Mouse (Mus musculus): ENCODE results near the gene Doc2b.

The Doc2b gene

DNA sequence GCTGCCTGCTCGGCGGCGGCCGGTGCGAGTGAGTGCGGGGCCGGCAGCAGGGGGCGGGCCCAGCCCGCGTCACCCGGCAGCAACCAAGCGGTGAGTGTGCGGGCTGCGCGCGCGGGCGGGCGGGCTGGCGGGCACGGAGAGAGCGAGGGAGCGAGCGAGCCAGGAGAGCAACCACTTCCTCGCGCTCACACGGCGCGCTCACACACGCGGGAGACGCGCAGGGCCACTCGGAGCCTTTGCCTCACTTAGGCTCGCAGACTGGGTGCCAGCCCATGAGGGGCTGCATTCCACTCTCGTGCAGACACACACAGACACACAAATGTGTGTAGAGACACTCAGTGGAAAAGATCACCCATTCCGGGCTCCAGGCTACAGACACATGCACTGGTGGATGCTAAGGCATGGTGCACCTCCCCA, at the start of gene Doc2b:
Doc2b (minus strand) TSS at position 21 of the 417 bp plus-strand sequence.
- no peak for DNase-seq (ENCODE audit: low spot score)

- DNase-seq (ENCODE audit: low spot score) = no peak
Observed at GRCm38 (mm10) chr11:75842904-75843619, 47.2 kb upstream of the Doc2b start.

GRCm38 (mm10) chr11:75841503-75841902, 45.7 kb upstream of the Doc2b start:
- DNase-seq (ENCODE audit: low spot score) = no peak

GRCm38 (mm10) chr11:75839536-75840430, 43.9 kb upstream of the Doc2b start:
- no peak for DNase-seq (ENCODE audit: low spot score)

GRCm38 (mm10) chr11:75838861-75839426, 43.1 kb upstream of the Doc2b start:
- DNase-seq (ENCODE audit: low spot score) = no peak

DNA sequence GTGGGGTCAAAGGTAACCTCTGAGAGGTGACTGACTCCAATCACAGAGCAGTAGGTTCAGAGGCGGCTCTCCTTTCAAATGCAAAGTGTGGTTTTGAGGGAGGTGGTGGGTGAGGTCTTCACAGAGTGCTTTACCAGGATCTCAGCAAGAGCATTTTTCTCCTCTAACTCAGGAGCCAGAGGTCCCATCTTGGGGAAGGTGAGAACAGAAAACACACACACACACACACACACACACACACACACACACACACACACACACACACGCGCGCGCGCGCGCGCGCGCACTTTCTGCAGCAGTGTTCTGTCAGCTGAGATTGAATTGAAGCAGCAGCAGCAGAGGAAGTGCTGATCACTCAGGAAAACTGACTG, 40.4 kb upstream of the Doc2b start:
- no peak for DNase-seq (ENCODE audit: low spot score)

DNA sequence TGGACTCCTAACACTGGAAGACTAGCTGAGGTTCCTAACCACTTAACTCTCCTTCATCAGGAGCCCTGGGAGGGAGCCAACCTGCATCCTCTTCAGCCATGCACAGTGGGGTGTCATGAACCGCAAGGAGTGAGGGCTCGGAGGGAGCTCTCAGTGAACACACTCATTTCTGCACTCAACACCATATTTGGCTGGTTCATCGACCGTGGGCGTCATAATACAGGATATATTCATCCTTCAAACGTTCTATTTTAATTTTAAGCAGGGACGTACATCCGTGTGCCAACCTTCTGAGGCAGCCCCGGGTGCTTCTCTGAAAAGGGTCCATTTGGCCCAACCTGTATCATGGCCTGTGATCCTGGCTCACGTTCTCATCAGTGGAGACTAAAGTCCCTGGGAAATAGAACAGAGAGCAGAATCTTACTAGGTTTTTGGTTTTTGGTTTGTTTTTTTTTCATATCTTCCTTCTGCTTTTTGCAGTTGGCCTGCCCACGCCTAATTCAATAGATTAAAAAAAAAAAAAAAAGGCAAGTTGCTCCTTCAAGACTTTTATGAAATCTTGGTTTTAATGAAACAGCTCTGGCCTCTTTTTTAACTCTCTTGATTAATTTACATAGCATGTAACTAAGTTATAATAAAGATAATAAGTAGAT, 39.9 kb upstream of the Doc2b start:
- no peak for DNase-seq (ENCODE audit: low spot score)

GRCm38 (mm10) chr11:75833081-75833480, 37.2 kb upstream of the Doc2b start:
- DNase-seq (ENCODE audit: low spot score) = no peak

- no peak for DNase-seq (ENCODE audit: low spot score)
Observed at GRCm38 (mm10) chr11:75830386-75830785, 34.5 kb upstream of the Doc2b start.

- no peak for DNase-seq (ENCODE audit: low spot score)
Observed at GRCm38 (mm10) chr11:75827414-75827813, 31.6 kb upstream of the Doc2b start.

DNA sequence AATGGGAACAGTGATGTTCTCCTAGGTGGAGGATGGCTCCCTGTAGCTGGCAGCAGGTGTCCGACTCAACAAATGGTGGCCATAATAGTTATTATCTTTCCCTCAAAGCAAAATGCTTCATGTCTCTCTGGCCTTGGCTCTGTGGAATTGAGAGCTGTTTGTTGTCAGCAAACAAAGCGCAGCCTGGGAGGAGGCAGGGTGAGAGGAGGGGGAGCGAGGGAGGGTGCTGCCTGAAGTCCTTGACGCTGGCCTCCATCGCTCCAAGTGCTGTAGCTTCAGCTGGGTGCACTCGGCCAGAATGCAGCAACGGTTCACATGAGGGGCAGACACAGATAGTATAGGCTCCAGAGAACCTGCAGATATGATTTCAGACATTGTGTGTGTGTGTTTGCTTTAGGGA, 27.7 kb upstream of the Doc2b start:
- DNase-seq (ENCODE audit: low spot score) = no peak

GRCm38 (mm10) chr11:75813085-75813484, 17.2 kb upstream of the Doc2b start:
- DNase-seq (ENCODE audit: low spot score) = no peak

DNA sequence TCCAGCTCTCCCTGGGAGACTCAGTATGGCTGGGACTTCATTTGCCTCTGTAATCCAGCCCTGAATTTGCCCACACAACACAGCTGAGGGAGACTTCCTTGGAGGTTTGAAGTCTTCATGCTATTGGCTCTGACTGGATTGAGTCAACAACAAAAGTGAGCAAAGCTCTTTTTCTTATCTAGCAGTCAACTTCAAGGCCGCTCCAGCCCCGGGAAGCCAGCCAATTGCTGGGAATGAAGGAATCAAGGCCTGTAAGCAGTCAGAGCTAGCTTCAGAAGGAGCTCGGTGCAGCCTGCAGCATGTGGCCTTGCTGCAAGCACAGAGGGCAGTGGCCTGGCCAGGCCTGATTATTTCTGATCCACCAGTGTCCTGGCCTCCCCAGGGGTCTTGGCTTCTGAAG, 16.1 kb upstream of the Doc2b start:
- no peak for DNase-seq (ENCODE audit: low spot score)

DNA sequence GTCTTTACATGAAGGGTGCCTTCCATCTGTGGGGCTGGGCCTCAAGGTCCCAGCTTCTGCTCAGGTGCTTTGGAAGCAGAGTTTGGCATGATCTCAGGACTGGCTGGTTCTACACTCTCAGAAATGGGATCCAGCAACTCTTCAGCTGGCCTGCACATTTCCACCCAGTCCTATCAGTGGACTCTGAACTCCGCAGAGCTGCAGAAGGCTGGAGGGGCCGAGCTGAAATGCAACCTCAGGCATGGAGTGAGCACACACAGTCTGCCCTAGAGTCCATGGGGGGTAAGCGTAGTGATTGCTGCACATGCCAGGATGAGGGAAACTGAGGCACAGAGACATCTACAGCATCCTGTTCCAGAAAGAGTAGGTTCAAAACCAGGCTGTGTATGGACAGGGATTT, 14.7 kb upstream of the Doc2b start:
- DNase-seq (ENCODE audit: low spot score) = no peak

DNA sequence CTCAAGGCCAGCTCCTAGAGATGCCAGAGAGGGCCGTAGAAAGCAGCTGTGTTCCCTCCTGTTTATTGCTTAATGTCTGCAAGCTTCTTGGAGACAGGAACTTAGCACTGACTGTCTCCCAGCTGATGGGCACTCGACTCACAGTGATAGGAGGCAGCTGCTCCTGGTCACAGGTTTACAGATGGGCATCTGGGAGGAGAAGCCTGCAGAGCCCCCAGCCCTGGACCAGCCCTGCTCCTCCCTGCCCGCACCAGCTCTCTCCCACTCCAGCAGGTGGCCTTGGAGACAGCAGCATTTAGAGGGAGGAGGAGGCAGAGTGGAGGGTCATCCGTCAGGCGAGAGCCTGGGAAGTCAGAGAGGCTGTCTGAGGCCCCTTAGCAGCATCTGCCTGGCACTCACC, 11.6 kb upstream of the Doc2b start:
- DNase-seq (ENCODE audit: low spot score) = no peak

- no peak for DNase-seq (ENCODE audit: low spot score)
Observed at GRCm38 (mm10) chr11:75801771-75802550, 6.1 kb upstream of the Doc2b start.

DNA sequence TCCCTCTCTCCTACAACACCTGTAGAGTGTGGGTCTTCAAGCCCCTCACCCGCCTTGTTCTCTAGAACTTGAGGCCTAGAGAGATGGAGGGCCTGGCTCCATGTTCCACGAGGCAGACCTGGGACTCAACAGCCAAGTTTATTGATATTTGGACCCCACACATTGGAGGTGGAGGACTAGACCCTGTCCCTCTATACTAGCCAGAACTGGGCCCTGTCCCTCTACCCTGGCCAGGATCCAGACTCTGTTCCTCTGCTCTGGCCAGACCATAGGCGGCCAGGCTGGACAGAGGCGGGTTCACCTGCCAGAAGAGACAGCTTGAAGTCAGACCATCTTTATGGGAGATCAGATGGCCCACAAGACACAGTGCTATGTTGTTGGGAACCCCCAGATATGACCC, 5.5 kb upstream of the Doc2b start:
- DNase-seq (ENCODE audit: low spot score) = no peak

DNA sequence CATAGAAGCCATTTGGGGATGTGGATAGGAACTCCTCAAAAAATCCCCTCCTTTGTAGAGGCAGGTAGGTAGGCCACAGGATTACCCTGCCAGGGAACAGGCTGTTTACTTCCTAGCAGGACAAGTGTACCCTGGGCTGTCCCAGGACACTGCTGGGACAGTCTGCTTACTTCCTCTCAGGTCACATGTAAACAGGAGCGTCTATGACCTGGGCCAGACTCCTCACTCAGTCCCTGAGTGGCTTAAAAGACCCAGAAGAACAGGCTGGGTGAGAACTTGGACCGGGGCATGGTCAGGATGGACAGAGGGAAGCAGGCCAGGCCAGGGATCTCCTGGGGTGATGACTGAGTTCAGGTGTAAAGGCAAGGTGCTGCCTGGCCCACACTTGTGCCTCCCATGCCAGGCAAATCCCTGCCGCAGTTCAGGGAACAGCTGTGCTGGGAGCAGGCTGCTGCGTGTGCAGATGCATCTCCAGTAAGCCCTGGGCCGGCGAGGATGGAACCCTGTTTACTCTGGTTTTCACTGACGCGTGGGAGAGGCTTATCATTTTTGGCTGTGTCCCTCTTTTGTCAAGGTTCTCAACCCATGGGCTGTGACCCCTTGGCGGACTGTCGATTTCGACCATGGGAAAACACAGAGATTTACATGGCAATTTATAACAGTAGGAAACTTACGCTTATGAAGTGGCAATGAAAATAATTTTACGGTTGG, 842 bp upstream of the Doc2b start:
- no peak for DNase-seq (ENCODE audit: low spot score)

- no peak for DNase-seq (ENCODE audit: low spot score)
Observed at GRCm38 (mm10) chr11:75795321-75795636, 570 bp downstream of the Doc2b start.

DNA sequence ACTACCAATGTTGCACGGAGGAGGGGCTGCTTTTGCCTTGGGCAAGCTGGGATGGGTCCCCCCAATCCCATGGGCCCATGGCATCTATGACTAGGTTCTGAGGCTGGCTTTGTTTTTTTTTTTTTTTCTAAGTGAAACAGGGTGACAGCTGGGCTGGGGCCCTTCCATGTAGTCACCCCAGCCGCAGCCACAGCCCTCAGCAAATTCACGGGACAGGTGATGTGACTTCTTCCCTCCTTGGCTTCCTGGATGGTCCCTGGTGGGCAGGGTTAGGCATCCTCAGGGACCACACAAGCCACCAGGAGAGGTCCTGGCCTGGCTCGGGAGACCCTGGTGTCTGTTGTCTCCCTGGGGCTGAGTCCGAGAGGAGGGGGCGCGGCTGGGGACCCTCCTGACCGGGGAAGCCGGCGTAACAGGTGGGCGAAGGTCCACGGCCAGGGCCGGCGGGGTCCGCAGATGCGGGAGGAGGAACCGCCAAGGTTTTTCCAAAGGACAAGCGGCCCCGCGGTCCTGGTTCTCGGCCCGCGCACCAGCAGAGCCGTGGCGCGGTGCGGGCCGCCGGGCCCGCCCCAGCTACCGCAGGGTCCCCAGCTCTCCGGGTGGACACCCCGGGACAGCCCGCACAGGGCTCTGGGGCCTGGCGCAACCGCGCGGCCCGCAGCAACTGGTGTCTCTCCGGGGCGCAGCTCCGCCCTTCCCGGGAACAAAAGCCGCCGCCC, 1.1 kb downstream of the Doc2b start:
- DNase-seq (ENCODE audit: low spot score) = no peak

- no peak for DNase-seq (ENCODE audit: low spot score)
Observed at GRCm38 (mm10) chr11:75793351-75793750, 2.5 kb downstream of the Doc2b start.

Measured in spleen, adult 12 weeks (tissue).